Mouse (Mus musculus): ENCODE measurements around the gene Hdac4. TPM values are rescaled to one million over a fixed set of nuclear protein-coding genes. Genes with fewer than 3 reads are reported as not detected.

The Hdac4 gene
- polyA plus RNA-seq, 1 experiment from 2014 or later, result 28.0 TPM

GRCm38 (mm10) chr1:92177599-92177998 is 17.9 kb downstream of the Hdac4 start:
- Histone ChIP-seq H3K36me3 (no peaks in the 10 kb centered on the region; the same call in 1 of the 2 replicates), H3K27ac (no peak overlapping the region), H3K4me1 (peaks cover 56% of the 10 kb centered on the region), H3K9me3 (no peaks in the 10 kb centered on the region), H3K4me3 (no peak overlapping the region), H3K4me2 (replicated peaks) (peak overlapping the region; percentile 75), H3K9ac (0 out of 2 replicates have a peak overlapping the region, but pooled peaks have one; percentile 35), H3K27me3 (no peaks in the 10 kb centered on the region)
- no peak for ATAC-seq (ENCODE audit: low FRiP score, low read depth)
- 42% methylated on average over 5 of the region's 5 CpGs for WGBS

GRCm38 (mm10) chr1:92177196-92177595 is 18.3 kb downstream of the Hdac4 start:
- no peaks in the 10 kb centered on the region for H3K9me3 ChIP-seq
- H3K36me3 ChIP-seq, result no peaks in the 10 kb centered on the region; the same call in 1 of the 2 replicates
- H3K4me1 ChIP-seq, result peaks cover 60% of the 10 kb centered on the region
- 80% methylated on average over 3 of the region's 3 CpGs for WGBS
- H3K27me3 ChIP-seq, result no peaks in the 10 kb centered on the region
- no peak for ATAC-seq (ENCODE audit: low FRiP score, low read depth)
- H3K4me3 ChIP-seq, result no peak overlapping the region
- 0 out of 2 replicates have a peak overlapping the region, but pooled peaks have one; percentile 35 for H3K9ac ChIP-seq
- no peak overlapping the region for H3K27ac ChIP-seq
- 0 out of 2 replicates have a peak overlapping the region, but pooled peaks have one; percentile 11 for H3K4me2 ChIP-seq (replicated peaks)

GRCm38 (mm10) chr1:92175266-92175665 is 20.2 kb downstream of the Hdac4 start:
- Histone ChIP-seq H3K9me3 (no peaks in the 10 kb centered on the region), H3K27me3 (no peaks in the 10 kb centered on the region), H3K27ac (no peak overlapping the region), H3K9ac (no peak overlapping the region), H3K4me1 (peaks cover 67% of the 10 kb centered on the region), H3K4me3 (no peak overlapping the region), H3K4me2 (replicated peaks) (no peak overlapping the region), H3K36me3 (no peaks in the 10 kb centered on the region; the same call in 1 of the 2 replicates)
- 87% methylated on average over 6 of the region's 6 CpGs for WGBS
- no peak for ATAC-seq (ENCODE audit: low FRiP score, low read depth)

GRCm38 (mm10) chr1:92174898-92175255 is 20.6 kb downstream of the Hdac4 start:
- 70% methylated on average over 5 of the region's 5 CpGs for WGBS

GRCm38 (mm10) chr1:92174251-92174897 is 21.1 kb downstream of the Hdac4 start:
- Histone ChIP-seq H3K4me2 (replicated peaks) (no peak overlapping the region), H3K36me3 (no peaks in the 10 kb centered on the region; the same call in 1 of the 2 replicates), H3K4me1 (peaks cover 76% of the 10 kb centered on the region), H3K27ac (no peak overlapping the region), H3K9me3 (no peaks in the 10 kb centered on the region), H3K4me3 (no peak overlapping the region), H3K9ac (no peak overlapping the region), H3K27me3 (no peaks in the 10 kb centered on the region)
- 24% methylated on average over 3 of the region's 3 CpGs for WGBS
- ATAC-seq (ENCODE audit: low FRiP score, low read depth), result no peak

More at GRCm38 (mm10) chr1:92174898-92175255, 20.6 kb downstream of the Hdac4 start:
- H3K27ac ChIP-seq, result no peak overlapping the region
- H3K4me1 ChIP-seq, result peaks cover 71% of the 10 kb centered on the region
- H3K36me3 ChIP-seq, result no peaks in the 10 kb centered on the region; the same call in 1 of the 2 replicates
- H3K27me3 ChIP-seq, result no peaks in the 10 kb centered on the region
- no peak for ATAC-seq (ENCODE audit: low FRiP score, low read depth)
- H3K4me2 ChIP-seq (replicated peaks), result no peak overlapping the region
- H3K4me3 ChIP-seq, result no peak overlapping the region
- H3K9me3 ChIP-seq, result no peaks in the 10 kb centered on the region
- H3K9ac ChIP-seq, result no peak overlapping the region

GRCm38 (mm10) chr1:92170616-92171235 is 24.8 kb downstream of the Hdac4 start:
- no peaks in the 10 kb centered on the region for H3K27me3 ChIP-seq
- H3K9ac ChIP-seq, result no peak overlapping the region
- WGBS, result 84% methylated on average over 5 of the region's 5 CpGs
- H3K4me1 ChIP-seq, result peaks cover 77% of the 10 kb centered on the region
- H3K4me2 ChIP-seq (replicated peaks), result no peak overlapping the region
- no peak overlapping the region for H3K27ac ChIP-seq
- ATAC-seq (ENCODE audit: low FRiP score, low read depth), result no peak
- H3K9me3 ChIP-seq, result no peaks in the 10 kb centered on the region
- no peak overlapping the region for H3K4me3 ChIP-seq
- no peaks in the 10 kb centered on the region for H3K36me3 ChIP-seq

GRCm38 (mm10) chr1:92169776-92170055 is 25.8 kb downstream of the Hdac4 start:
- ATAC-seq (ENCODE audit: low FRiP score, low read depth), result no peak
- no peak overlapping the region for H3K4me2 ChIP-seq (replicated peaks)
- H3K27ac ChIP-seq, result no peak overlapping the region

GRCm38 (mm10) chr1:92168900-92169775 is 26.4 kb downstream of the Hdac4 start:
- no peaks in the 10 kb centered on the region for H3K36me3 ChIP-seq
- WGBS, result 81% methylated on average over 4 of the region's 4 CpGs
- H3K4me1 ChIP-seq, result peaks cover 71% of the 10 kb centered on the region
- no peak overlapping the region for H3K9ac ChIP-seq
- no peaks in the 10 kb centered on the region for H3K9me3 ChIP-seq
- H3K27ac ChIP-seq, result no peak overlapping the region
- no peak overlapping the region for H3K4me3 ChIP-seq
- no peaks in the 10 kb centered on the region for H3K27me3 ChIP-seq
- ATAC-seq (ENCODE audit: low FRiP score, low read depth), result no peak
- H3K4me2 ChIP-seq (replicated peaks), result no peak overlapping the region

More at GRCm38 (mm10) chr1:92169776-92170055, 25.8 kb downstream of the Hdac4 start:
- Histone ChIP-seq H3K4me1 (peaks cover 71% of the 10 kb centered on the region), H3K4me3 (no peak overlapping the region), H3K9ac (no peak overlapping the region), H3K36me3 (no peaks in the 10 kb centered on the region), H3K9me3 (no peaks in the 10 kb centered on the region), H3K27me3 (no peaks in the 10 kb centered on the region)

- WGBS, result 86% methylated on average over 1 of the region's 1 CpGs
- no peak overlapping the region for H3K9ac ChIP-seq
- H3K9me3 ChIP-seq, result no peaks in the 10 kb centered on the region
- H3K4me1 ChIP-seq, result peaks cover 41% of the 10 kb centered on the region
- no peak for ATAC-seq (ENCODE audit: low FRiP score, low read depth)
- H3K4me2 ChIP-seq (replicated peaks), result no peak overlapping the region
- no peak overlapping the region for H3K27ac ChIP-seq
- no peaks in the 10 kb centered on the region for H3K27me3 ChIP-seq
- no peak overlapping the region for H3K4me3 ChIP-seq
- H3K36me3 ChIP-seq, result peaks cover 6% of the 10 kb centered on the region; the same call in 1 of the 2 replicates
Observed at GRCm38 (mm10) chr1:92163932-92164331, 31.6 kb downstream of the Hdac4 start.

- Histone ChIP-seq H3K9ac (no peak overlapping the region), H3K36me3 (peaks cover 12% of the 10 kb centered on the region), H3K4me1 (peaks cover 23% of the 10 kb centered on the region), H3K4me2 (replicated peaks) (no peak overlapping the region), H3K27ac (no peak overlapping the region), H3K4me3 (no peak overlapping the region), H3K9me3 (no peaks in the 10 kb centered on the region), H3K27me3 (no peaks in the 10 kb centered on the region)
- ATAC-seq (ENCODE audit: low FRiP score, low read depth), result no peak
- WGBS, result 86% methylated on average over 4 of the region's 4 CpGs
Observed at GRCm38 (mm10) chr1:92159804-92160203, 35.7 kb downstream of the Hdac4 start.

- Histone ChIP-seq H3K27ac (no peak overlapping the region), H3K36me3 (peaks cover 11% of the 10 kb centered on the region), H3K4me3 (no peak overlapping the region), H3K9ac (no peak overlapping the region), H3K4me1 (peaks cover 9% of the 10 kb centered on the region), H3K4me2 (replicated peaks) (no peak overlapping the region), H3K9me3 (no peaks in the 10 kb centered on the region), H3K27me3 (no peaks in the 10 kb centered on the region)
- no peak for ATAC-seq (ENCODE audit: low FRiP score, low read depth)
- 68% methylated on average over 1 of the region's 1 CpGs for WGBS
Observed at GRCm38 (mm10) chr1:92150201-92150600, 45.3 kb downstream of the Hdac4 start.

- no peak overlapping the region for H3K4me3 ChIP-seq
- peaks cover 26% of the 10 kb centered on the region for H3K4me1 ChIP-seq
- H3K36me3 ChIP-seq, result peaks cover 11% of the 10 kb centered on the region
- no peak overlapping the region for H3K4me2 ChIP-seq (replicated peaks)
- H3K9ac ChIP-seq, result no peak overlapping the region
- WGBS, result 83% methylated on average over 1 of the region's 1 CpGs
- ATAC-seq (ENCODE audit: low FRiP score, low read depth), result no peak
- no peak overlapping the region for H3K27ac ChIP-seq
- H3K9me3 ChIP-seq, result no peaks in the 10 kb centered on the region
- H3K27me3 ChIP-seq, result no peaks in the 10 kb centered on the region
Observed at GRCm38 (mm10) chr1:92148527-92148926, 47.0 kb downstream of the Hdac4 start.

All from limb, embryonic 13.5 days (tissue).